Mouse (Mus musculus) heart, postnatal 0 days (tissue): ENCODE results near the gene Fbxo24. TPM values are rescaled to one million over a fixed set of nuclear protein-coding genes. Genes with fewer than 3 reads are reported as not detected.

Experiments
- ATAC-seq: fragments of 200-750 bp; cut with Nextera tagmentation; 2 replicates; pipeline ENCODE4 v1.8.0; 2017; ENCODE audit warnings: low read depth, moderate number of reproducible peaks, moderate library complexity; ENCODE audit not compliant: insufficient read depth
- DNase-seq: peaks from one replicate; pipeline ENCODE4 v3.0.0-alpha.2; 2016; ENCODE audit warnings: low spot score
- H3K27ac ChIP-seq: fragments of 300-500 bp; sonication (generic); 2 replicates; pipeline ENCODE4 v1.5.1; 2014; ENCODE audit warnings: low read depth, mild to moderate bottlenecking
- H3K27me3 ChIP-seq: fragments of 300-500 bp; sonication (generic); 2 replicates; pipeline ENCODE4 v1.6.1; 2014; ENCODE audit warnings: low read length, mixed read lengths; ENCODE audit not compliant: control insufficient read depth, insufficient read depth
- H3K36me3 ChIP-seq: fragments of 300-500 bp; sonication (generic); replicated peaks from 2 replicates; pipeline ENCODE4 v1.6.1; 2014; ENCODE audit warnings: low read length, mixed read lengths; ENCODE audit not compliant: control insufficient read depth, insufficient read depth
- H3K4me1 ChIP-seq: fragments of 300-500 bp; sonication (generic); 2 replicates; pipeline ENCODE4 v1.6.1; 2014; ENCODE audit warnings: antibody characterized with exemption; ENCODE audit not compliant: control insufficient read depth, insufficient read depth
- H3K4me2 ChIP-seq: fragments of 300-500 bp; sonication (generic); 2 replicates; pipeline ENCODE4 v1.6.1; 2014; ENCODE audit warnings: low read depth, mild to moderate bottlenecking, low read length, moderate library complexity
- H3K4me3 ChIP-seq: fragments of 300-500 bp; sonication (generic); 2 replicates; pipeline ENCODE4 v1.5.1; 2014; ENCODE audit warnings: low read depth, low read length
- H3K9ac ChIP-seq: fragments of 300-500 bp; sonication (generic); replicated peaks from 2 replicates; pipeline ENCODE4 v1.6.1; 2014; ENCODE audit warnings: low read depth, low read length, mixed read lengths
- H3K9me3 ChIP-seq: fragments of 300-500 bp; sonication (generic); replicated peaks from 2 replicates; pipeline ENCODE4 v1.6.1; 2016; ENCODE audit warnings: low read length; ENCODE audit not compliant: control insufficient read depth
- CTCF ChIP-seq: IDR thresholded peaks from 2 replicates; pipeline ENCODE4 v1.5.1; 2016; ENCODE audit warnings: antibody characterized with exemption, control low read depth, low read depth
- EP300 ChIP-seq: IDR thresholded peaks from 2 replicates; pipeline ENCODE4 v1.6.1; 2016; ENCODE audit warnings: antibody characterized with exemption, low read depth
- WGBS: fragments of 180-500 bp; shearing (Covaris S2); extraction: QIAGEN DNeasy Blood & Tissue Kit; methylation state at CpG from one replicate; pipeline ENCODE4 v1.1.7; 2014; 5-methylcytosine and 5-hydroxymethylcytosine counted together
- polyA plus RNA-seq: library from polyadenylated mRNA; unstranded; fragments of >200 nt; fragmentation: Nextera tagmentation; extraction: Ambion mirVana; gene quantifications from 2 replicates; pipeline ENCODE4 v1.2.1, GENCODE M21; 2015
- total RNA-seq: library from RNA; depleted of rRNA; stranded (reverse); fragments of >200 nt; gene quantifications from 2 replicates; pipeline ENCODE4 v1.2.3, GENCODE M21; 2014; ENCODE audit warnings: low replicate concordance

The Fbxo24 gene
- total and polyA plus RNA-seq, 2 experiments from 2014 or later: 0.16 to 0.65 TPM

- ATAC-seq: no peak
- WGBS: 58% methylated on average over 4 of the region's 4 CpGs
These were observed 14.1 kb upstream of the Fbxo24 start for GRCm38 (mm10) chr5:137642886-137643285.

GRCm38 (mm10) chr5:137641054-137641453 lies 12.3 kb upstream of the Fbxo24 start, which contains the start of gene Sap25:
Gene Sap25 (plus strand): TSS chr5:137641334.
- Histone ChIP-seq H3K27ac (no peak within 1 kb of the TSS), H3K9ac (no peak within 1 kb of the TSS), H3K4me1 (no peaks in the 10 kb centered on the region), H3K4me3 (no peak within 1 kb of the TSS), H3K4me2 (no peak within 1 kb of the TSS), H3K9me3 (no peaks in the 10 kb centered on the region), H3K27me3 (peaks cover 24% of the 10 kb centered on the region), H3K36me3 (peaks cover 61% of the 10 kb centered on the region)
- no peak for ATAC-seq
- 83% methylated on average over 19 of the region's 19 CpGs for WGBS
- TF ChIP-seq EP300 (no peak), CTCF (0 out of 2 replicates have a peak, but pooled peaks have one; percentile 12)
- DNase-seq: no peak

More at GRCm38 (mm10) chr5:137642886-137643285, 14.1 kb upstream of the Fbxo24 start:
- no peak for TF ChIP-seq EP300
- TF ChIP-seq CTCF: no peak
- H3K36me3 ChIP-seq: peaks cover 43% of the 10 kb centered on the region
- no peak for DNase-seq
- peaks cover 33% of the 10 kb centered on the region for H3K27me3 ChIP-seq
- no peak overlapping the region for H3K9ac ChIP-seq
- no peak overlapping the region for H3K27ac ChIP-seq
- H3K4me3 ChIP-seq: no peak overlapping the region
- H3K9me3 ChIP-seq: no peaks in the 10 kb centered on the region
- no peak overlapping the region for H3K4me2 ChIP-seq
- H3K4me1 ChIP-seq: no peaks in the 10 kb centered on the region

GRCm38 (mm10) chr5:137639472-137639871 lies 10.7 kb upstream of the Fbxo24 start:
- ATAC-seq: no peak

GRCm38 (mm10) chr5:137633397-137634084 lies 4.7 kb upstream of the Fbxo24 start:
- Histone ChIP-seq H3K4me3 (no peak overlapping the region), H3K9ac (no peak overlapping the region), H3K27me3 (no peaks in the 10 kb centered on the region), H3K9me3 (no peaks in the 10 kb centered on the region), H3K4me1 (peaks cover 17% of the 10 kb centered on the region), H3K4me2 (no peak overlapping the region), H3K27ac (no peak overlapping the region), H3K36me3 (peaks cover 57% of the 10 kb centered on the region)
- DNase-seq (no peak), ATAC-seq (no peak)
- no peak for TF ChIP-seq CTCF
- no peak for TF ChIP-seq EP300
- WGBS: 70% methylated on average over 12 of the region's 12 CpGs

More at GRCm38 (mm10) chr5:137639472-137639871, 10.7 kb upstream of the Fbxo24 start:
- WGBS: 73% methylated on average over 7 of the region's 7 CpGs
- peaks cover 73% of the 10 kb centered on the region for H3K36me3 ChIP-seq
- no peak overlapping the region for H3K27ac ChIP-seq
- H3K4me2 ChIP-seq: no peak overlapping the region
- H3K4me3 ChIP-seq: no peak overlapping the region
- H3K27me3 ChIP-seq: peaks cover 10% of the 10 kb centered on the region
- DNase-seq: no peak
- no peak overlapping the region for H3K9ac ChIP-seq
- H3K4me1 ChIP-seq: no peaks in the 10 kb centered on the region
- TF ChIP-seq CTCF (no peak), EP300 (no peak)
- H3K9me3 ChIP-seq: no peaks in the 10 kb centered on the region

GRCm38 (mm10) chr5:137631591-137631990 lies 2.8 kb upstream of the Fbxo24 start:
- Histone ChIP-seq H3K9ac (peak overlapping the region; percentile 70; the same call in 1 of the 2 replicates), H3K4me1 (peaks cover 23% of the 10 kb centered on the region), H3K9me3 (no peaks in the 10 kb centered on the region), H3K27me3 (no peaks in the 10 kb centered on the region), H3K4me2 (peak overlapping the region; percentile 92; the same call in 1 of the 2 replicates), H3K27ac (peak overlapping the region; percentile 88), H3K4me3 (peak overlapping the region; percentile 79; the same call in 1 of the 2 replicates), H3K36me3 (peaks cover 38% of the 10 kb centered on the region)
- ATAC-seq (no peak), DNase-seq (no peak)
- 39% methylated on average over 4 of the region's 4 CpGs for WGBS
- TF ChIP-seq CTCF (no peak), EP300 (no peak)

- Histone ChIP-seq H3K4me3 (peak overlapping the region; percentile 79), H3K9ac (peak overlapping the region; percentile 70; the same call in 1 of the 2 replicates), H3K27me3 (no peaks in the 10 kb centered on the region), H3K9me3 (no peaks in the 10 kb centered on the region), H3K36me3 (peaks cover 34% of the 10 kb centered on the region), H3K27ac (peak overlapping the region; percentile 88), H3K4me2 (peak overlapping the region; percentile 92), H3K4me1 (peaks cover 23% of the 10 kb centered on the region)
- no peak for TF ChIP-seq EP300
- no peak for TF ChIP-seq CTCF
- DNase-seq (no peak), ATAC-seq (no peak)
- 47% methylated on average over 9 of the region's 9 CpGs for WGBS
These were observed 2.4 kb upstream of the Fbxo24 start for GRCm38 (mm10) chr5:137631171-137631570.
